Mouse (Mus musculus): ENCODE data around the gene Wsb2. TPM values are rescaled to one million over a fixed set of nuclear protein-coding genes. Genes with fewer than 3 reads are reported as not detected.
A peak's percentile ranks its signal among the peaks of the same experiment; 100 is the strongest.
"Not testable (repeated sequence)": the region's sequence is repeated elsewhere in the genome, so short reads cannot be mapped to it uniquely, and the experiment has no call there.

Gene Wsb2
- polyA plus RNA-seq, 1 experiment from 2014 or later: 89.6 TPM

GRCm38 (mm10) chr5:117388877-117389276 is 31.8 kb downstream of the Wsb2 start, which contains the start of gene Rfc5:
Gene Rfc5, minus strand, starts transcription at chr5:117389047.
- peak; percentile 98 for ATAC-seq (ENCODE audit: low read depth)
- DNase-seq (ENCODE audit: low spot score): peak; percentile 97
- Histone ChIP-seq H3K9ac (ENCODE audit: low read depth, low read length) (peak within 1 kb of the TSS; percentile 96), H3K4me2 (ENCODE audit: low read depth, low read length) (peak within 1 kb of the TSS; percentile 88), H3K36me3 (ENCODE audit: control insufficient read depth, insufficient read depth, low read length) (peaks cover 26% of the 10 kb centered on the region), H3K27ac (replicated peaks; ENCODE audit: low read depth, low read length) (peak within 1 kb of the TSS; percentile 67), H3K27me3 (replicated peaks; ENCODE audit: control insufficient read depth, insufficient read depth, low read length) (no peaks in the 10 kb centered on the region), H3K4me3 (ENCODE audit: low read depth, low read length) (peak within 1 kb of the TSS; percentile 86), H3K4me1 (ENCODE audit: control insufficient read depth, insufficient read depth, low read length) (0 out of 2 replicates have a peak, but pooled peaks cover 7% of the 10 kb centered on the region), H3K9me3 (ENCODE audit: control insufficient read depth, low read length) (0 out of 2 replicates have a peak, but pooled peaks cover 7% of the 10 kb centered on the region)
- WGBS: 1% methylated on average over 22 of the region's 44 CpGs

- 0 out of 2 replicates have a peak, but pooled peaks cover 7% of the 10 kb centered on the region for H3K4me1 ChIP-seq (ENCODE audit: control insufficient read depth, insufficient read depth, low read length)
- H3K36me3 ChIP-seq (ENCODE audit: control insufficient read depth, insufficient read depth, low read length): peaks cover 6% of the 10 kb centered on the region; the same call in 1 of the 2 replicates
- H3K4me2 ChIP-seq (ENCODE audit: low read depth, low read length): no peak overlapping the region
- H3K27me3 ChIP-seq (replicated peaks; ENCODE audit: control insufficient read depth, insufficient read depth, low read length): no peaks in the 10 kb centered on the region
- ATAC-seq (ENCODE audit: low read depth) (no peak), DNase-seq (ENCODE audit: low spot score) (no peak)
- H3K27ac ChIP-seq (replicated peaks; ENCODE audit: low read depth, low read length): no peak overlapping the region
- no peak overlapping the region for H3K4me3 ChIP-seq (ENCODE audit: low read depth, low read length)
- 67% methylated on average over 1 of the region's 1 CpGs for WGBS
- 0 out of 2 replicates have a peak, but pooled peaks cover 7% of the 10 kb centered on the region for H3K9me3 ChIP-seq (ENCODE audit: control insufficient read depth, low read length)
- H3K9ac ChIP-seq (ENCODE audit: low read depth, low read length): no peak overlapping the region
Observed at GRCm38 (mm10) chr5:117390895-117391294, 33.8 kb downstream of the Wsb2 start.

GRCm38 (mm10) chr5:117395834-117396233 is 38.7 kb downstream of the Wsb2 start:
- ATAC-seq (ENCODE audit: low read depth) (no peak), DNase-seq (ENCODE audit: low spot score) (no peak)
- Histone ChIP-seq H3K4me2 (ENCODE audit: low read depth, low read length) (no peak overlapping the region), H3K9ac (ENCODE audit: low read depth, low read length) (no peak overlapping the region), H3K36me3 (ENCODE audit: control insufficient read depth, insufficient read depth, low read length) (no peaks in the 10 kb centered on the region), H3K4me3 (ENCODE audit: low read depth, low read length) (no peak overlapping the region), H3K27ac (replicated peaks; ENCODE audit: low read depth, low read length) (no peak overlapping the region), H3K27me3 (replicated peaks; ENCODE audit: control insufficient read depth, insufficient read depth, low read length) (no peaks in the 10 kb centered on the region), H3K9me3 (ENCODE audit: control insufficient read depth, low read length) (0 out of 2 replicates have a peak, but pooled peaks cover 7% of the 10 kb centered on the region), H3K4me1 (ENCODE audit: control insufficient read depth, insufficient read depth, low read length) (no peaks in the 10 kb centered on the region)
- 88% methylated on average over 5 of the region's 5 CpGs for WGBS

- ATAC-seq (ENCODE audit: low read depth) (no peak), DNase-seq (ENCODE audit: low spot score) (no peak)
- no peaks in the 10 kb centered on the region for H3K36me3 ChIP-seq (ENCODE audit: control insufficient read depth, insufficient read depth, low read length)
- no peak overlapping the region for H3K27ac ChIP-seq (replicated peaks; ENCODE audit: low read depth, low read length)
- no peak overlapping the region for H3K9ac ChIP-seq (ENCODE audit: low read depth, low read length)
- H3K4me2 ChIP-seq (ENCODE audit: low read depth, low read length): no peak overlapping the region
- H3K27me3 ChIP-seq (replicated peaks; ENCODE audit: control insufficient read depth, insufficient read depth, low read length): no peaks in the 10 kb centered on the region
- no peak overlapping the region for H3K4me3 ChIP-seq (ENCODE audit: low read depth, low read length)
- no peaks in the 10 kb centered on the region for H3K4me1 ChIP-seq (ENCODE audit: control insufficient read depth, insufficient read depth, low read length)
- 62% methylated on average over 6 of the region's 6 CpGs for WGBS
- H3K9me3 ChIP-seq (ENCODE audit: control insufficient read depth, low read length): 0 out of 2 replicates have a peak, but pooled peaks cover 5% of the 10 kb centered on the region
Observed at GRCm38 (mm10) chr5:117396596-117397014, 39.5 kb downstream of the Wsb2 start.

- Histone ChIP-seq H3K36me3 (ENCODE audit: control insufficient read depth, insufficient read depth, low read length) (no peaks in the 10 kb centered on the region), H3K27ac (replicated peaks; ENCODE audit: low read depth, low read length) (no peak overlapping the region), H3K27me3 (replicated peaks; ENCODE audit: control insufficient read depth, insufficient read depth, low read length) (no peaks in the 10 kb centered on the region), H3K4me3 (ENCODE audit: low read depth, low read length) (no peak overlapping the region), H3K9me3 (ENCODE audit: control insufficient read depth, low read length) (0 out of 2 replicates have a peak, but pooled peaks cover 1% of the 10 kb centered on the region), H3K4me2 (ENCODE audit: low read depth, low read length) (no peak overlapping the region), H3K9ac (ENCODE audit: low read depth, low read length) (no peak overlapping the region), H3K4me1 (ENCODE audit: control insufficient read depth, insufficient read depth, low read length) (no peaks in the 10 kb centered on the region)
- DNase-seq (ENCODE audit: low spot score) (no peak), ATAC-seq (ENCODE audit: low read depth) (no peak)
- WGBS: 87% methylated on average over 6 of the region's 6 CpGs
Observed at GRCm38 (mm10) chr5:117397371-117397770, 40.3 kb downstream of the Wsb2 start.

- Histone ChIP-seq H3K36me3 (ENCODE audit: control insufficient read depth, insufficient read depth, low read length) (no peaks in the 10 kb centered on the region), H3K4me3 (ENCODE audit: low read depth, low read length) (no peak overlapping the region), H3K9ac (ENCODE audit: low read depth, low read length) (no peak overlapping the region), H3K4me1 (ENCODE audit: control insufficient read depth, insufficient read depth, low read length) (no peaks in the 10 kb centered on the region), H3K9me3 (ENCODE audit: control insufficient read depth, low read length) (no peaks in the 10 kb centered on the region), H3K27me3 (replicated peaks; ENCODE audit: control insufficient read depth, insufficient read depth, low read length) (no peaks in the 10 kb centered on the region), H3K4me2 (ENCODE audit: low read depth, low read length) (no peak overlapping the region), H3K27ac (replicated peaks; ENCODE audit: low read depth, low read length) (no peak overlapping the region)
- ATAC-seq (ENCODE audit: low read depth) (peak; percentile 57; the same call in 1 of the 2 replicates), DNase-seq (ENCODE audit: low spot score) (peak; percentile 50)
- 18% methylated on average over 4 of the region's 5 CpGs for WGBS
Observed at GRCm38 (mm10) chr5:117398007-117398550, 41.0 kb downstream of the Wsb2 start.

- no peak overlapping the region for H3K4me2 ChIP-seq (ENCODE audit: low read depth, low read length)
- WGBS: 79% methylated on average over 9 of the region's 9 CpGs
- DNase-seq (ENCODE audit: low spot score): no peak
- H3K27ac ChIP-seq (replicated peaks; ENCODE audit: low read depth, low read length): no peak overlapping the region
- no peak for ATAC-seq (ENCODE audit: low read depth)
- H3K27me3 ChIP-seq (replicated peaks; ENCODE audit: control insufficient read depth, insufficient read depth, low read length): no peaks in the 10 kb centered on the region
- no peaks in the 10 kb centered on the region for H3K4me1 ChIP-seq (ENCODE audit: control insufficient read depth, insufficient read depth, low read length)
- H3K4me3 ChIP-seq (ENCODE audit: low read depth, low read length): no peak overlapping the region
- H3K9ac ChIP-seq (ENCODE audit: low read depth, low read length): no peak overlapping the region
- no peaks in the 10 kb centered on the region for H3K9me3 ChIP-seq (ENCODE audit: control insufficient read depth, low read length)
- H3K36me3 ChIP-seq (ENCODE audit: control insufficient read depth, insufficient read depth, low read length): no peaks in the 10 kb centered on the region
Observed at GRCm38 (mm10) chr5:117399281-117399680, 42.2 kb downstream of the Wsb2 start.

GRCm38 (mm10) chr5:117403609-117404008 is 46.5 kb downstream of the Wsb2 start:
- Histone ChIP-seq H3K4me2 (ENCODE audit: low read depth, low read length) (no peak overlapping the region), H3K4me1 (ENCODE audit: control insufficient read depth, insufficient read depth, low read length) (no peaks in the 10 kb centered on the region), H3K36me3 (ENCODE audit: control insufficient read depth, insufficient read depth, low read length) (no peaks in the 10 kb centered on the region), H3K27me3 (replicated peaks; ENCODE audit: control insufficient read depth, insufficient read depth, low read length) (no peaks in the 10 kb centered on the region), H3K4me3 (ENCODE audit: low read depth, low read length) (no peak overlapping the region), H3K9ac (ENCODE audit: low read depth, low read length) (no peak overlapping the region), H3K9me3 (ENCODE audit: control insufficient read depth, low read length) (no peaks in the 10 kb centered on the region), H3K27ac (replicated peaks; ENCODE audit: low read depth, low read length) (no peak overlapping the region)
- no peak for DNase-seq (ENCODE audit: low spot score)
- no peak for ATAC-seq (ENCODE audit: low read depth)
- 87% methylated on average over 8 of the region's 8 CpGs for WGBS

GRCm38 (mm10) chr5:117404671-117405070 is 47.6 kb downstream of the Wsb2 start:
- not testable (repeated sequence) for DNase-seq (ENCODE audit: low spot score); H3K9ac ChIP-seq (ENCODE audit: low read depth, low read length); H3K4me3 ChIP-seq (ENCODE audit: low read depth, low read length); H3K36me3 ChIP-seq (ENCODE audit: control insufficient read depth, insufficient read depth, low read length); H3K4me1 ChIP-seq (ENCODE audit: control insufficient read depth, insufficient read depth, low read length); H3K4me2 ChIP-seq (ENCODE audit: low read depth, low read length); H3K27ac ChIP-seq (replicated peaks; ENCODE audit: low read depth, low read length); H3K27me3 ChIP-seq (replicated peaks; ENCODE audit: control insufficient read depth, insufficient read depth, low read length); ATAC-seq (ENCODE audit: low read depth); H3K9me3 ChIP-seq (ENCODE audit: control insufficient read depth, low read length)
- 92% methylated on average over 2 of the region's 2 CpGs for WGBS

Data from embryonic facial prominence, embryonic 14.5 days (tissue).